Mouse (Mus musculus): Measurements from ENCODE around the gene Rbm15b.

GRCm38 (mm10) chr9:106911624-106912023 is 24.4 kb upstream of the Rbm15b start:
- TF ChIP-seq CTCF (IDR thresholded peaks at IDR 0.05; ENCODE audit: insufficient read depth, low read depth, low read length) (no peak), POLR2A (IDR thresholded peaks at IDR 0.05; ENCODE audit: insufficient read depth, low read depth, low read length) (no peak)

Data from olfactory bulb, adult 2 months (tissue).